Mouse (Mus musculus): ENCODE results near the gene Sfxn3. TPM values are rescaled to one million over a fixed set of nuclear protein-coding genes. Genes with fewer than 3 reads are reported as not detected.

Sfxn3 gene
- polyA plus RNA-seq, 1 experiment from 2014 or later, result 16.5 TPM

GRCm38 (mm10) chr19:45048644-45049365 lies 1.5 kb downstream of the Sfxn3 start:
- Histone ChIP-seq H3K9ac (ENCODE audit: low read depth, low read length) (peak overlapping the region; percentile 73; the same call in 1 of the 2 replicates), H3K27ac (ENCODE audit: low read length) (peak overlapping the region; percentile 92), H3K4me1 (ENCODE audit: control insufficient read depth, insufficient read depth, low read length) (peaks cover 16% of the 10 kb centered on the region), H3K4me3 (ENCODE audit: low read length) (peak overlapping the region; percentile 52), H3K27me3 (replicated peaks; ENCODE audit: control insufficient read depth, insufficient read depth, low read length) (no peaks in the 10 kb centered on the region), H3K9me3 (ENCODE audit: control insufficient read depth, low read length) (no peaks in the 10 kb centered on the region), H3K4me2 (ENCODE audit: low read depth, low read length) (peak overlapping the region; percentile 91), H3K36me3 (ENCODE audit: control insufficient read depth, insufficient read depth, low read length) (no peaks in the 10 kb centered on the region)
- ATAC-seq, result no peak
- 70% methylated on average over 12 of the region's 12 CpGs for WGBS

GRCm38 (mm10) chr19:45049523-45049922 lies 2.2 kb downstream of the Sfxn3 start:
- WGBS, result 79% methylated on average over 9 of the region's 9 CpGs
- Histone ChIP-seq H3K27me3 (replicated peaks; ENCODE audit: control insufficient read depth, insufficient read depth, low read length) (no peaks in the 10 kb centered on the region), H3K4me2 (ENCODE audit: low read depth, low read length) (no peak overlapping the region), H3K4me1 (ENCODE audit: control insufficient read depth, insufficient read depth, low read length) (peaks cover 16% of the 10 kb centered on the region), H3K9ac (ENCODE audit: low read depth, low read length) (peak overlapping the region; percentile 23; the same call in 1 of the 2 replicates), H3K27ac (ENCODE audit: low read length) (no peak overlapping the region), H3K4me3 (ENCODE audit: low read length) (no peak overlapping the region), H3K36me3 (ENCODE audit: control insufficient read depth, insufficient read depth, low read length) (no peaks in the 10 kb centered on the region), H3K9me3 (ENCODE audit: control insufficient read depth, low read length) (no peaks in the 10 kb centered on the region)
- ATAC-seq, result no peak

GRCm38 (mm10) chr19:45053451-45053850 lies 6.1 kb downstream of the Sfxn3 start:
- Histone ChIP-seq H3K27ac (ENCODE audit: low read length) (no peak overlapping the region), H3K4me2 (ENCODE audit: low read depth, low read length) (no peak overlapping the region), H3K36me3 (ENCODE audit: control insufficient read depth, insufficient read depth, low read length) (no peaks in the 10 kb centered on the region), H3K27me3 (replicated peaks; ENCODE audit: control insufficient read depth, insufficient read depth, low read length) (no peaks in the 10 kb centered on the region), H3K4me1 (ENCODE audit: control insufficient read depth, insufficient read depth, low read length) (peaks cover 16% of the 10 kb centered on the region), H3K9ac (ENCODE audit: low read depth, low read length) (no peak overlapping the region), H3K4me3 (ENCODE audit: low read length) (no peak overlapping the region), H3K9me3 (ENCODE audit: control insufficient read depth, low read length) (no peaks in the 10 kb centered on the region)
- no peak for ATAC-seq
- WGBS, result 86% methylated on average over 8 of the region's 8 CpGs

GRCm38 (mm10) chr19:45054892-45055690 lies 7.8 kb downstream of the Sfxn3 start:
- H3K27ac ChIP-seq (ENCODE audit: low read length), result no peak overlapping the region
- 78% methylated on average over 6 of the region's 6 CpGs for WGBS
- no peaks in the 10 kb centered on the region for H3K36me3 ChIP-seq (ENCODE audit: control insufficient read depth, insufficient read depth, low read length)
- no peak overlapping the region for H3K9ac ChIP-seq (ENCODE audit: low read depth, low read length)
- no peak overlapping the region for H3K4me2 ChIP-seq (ENCODE audit: low read depth, low read length)
- peaks cover 20% of the 10 kb centered on the region for H3K4me1 ChIP-seq (ENCODE audit: control insufficient read depth, insufficient read depth, low read length)
- no peak overlapping the region for H3K4me3 ChIP-seq (ENCODE audit: low read length)
- ATAC-seq, result no peak
- H3K9me3 ChIP-seq (ENCODE audit: control insufficient read depth, low read length), result no peaks in the 10 kb centered on the region
- H3K27me3 ChIP-seq (replicated peaks; ENCODE audit: control insufficient read depth, insufficient read depth, low read length), result no peaks in the 10 kb centered on the region

- 48% methylated on average over 4 of the region's 4 CpGs for WGBS
- no peak overlapping the region for H3K4me2 ChIP-seq (ENCODE audit: low read depth, low read length)
- H3K9me3 ChIP-seq (ENCODE audit: control insufficient read depth, low read length), result no peaks in the 10 kb centered on the region
- H3K4me1 ChIP-seq (ENCODE audit: control insufficient read depth, insufficient read depth, low read length), result peaks cover 20% of the 10 kb centered on the region
- H3K27me3 ChIP-seq (replicated peaks; ENCODE audit: control insufficient read depth, insufficient read depth, low read length), result no peaks in the 10 kb centered on the region
- no peak overlapping the region for H3K4me3 ChIP-seq (ENCODE audit: low read length)
- no peak for ATAC-seq
- no peaks in the 10 kb centered on the region for H3K36me3 ChIP-seq (ENCODE audit: control insufficient read depth, insufficient read depth, low read length)
- H3K27ac ChIP-seq (ENCODE audit: low read length), result no peak overlapping the region
- no peak overlapping the region for H3K9ac ChIP-seq (ENCODE audit: low read depth, low read length)
These were observed 9.1 kb downstream of the Sfxn3 start for GRCm38 (mm10) chr19:45056364-45056763.

- H3K4me3 ChIP-seq (ENCODE audit: low read length), result peak overlapping the region; percentile 49
- H3K9me3 ChIP-seq (ENCODE audit: control insufficient read depth, low read length), result no peaks in the 10 kb centered on the region
- WGBS, result 66% methylated on average over 7 of the region's 7 CpGs
- H3K4me1 ChIP-seq (ENCODE audit: control insufficient read depth, insufficient read depth, low read length), result peaks cover 20% of the 10 kb centered on the region
- H3K27ac ChIP-seq (ENCODE audit: low read length), result peak overlapping the region; percentile 90
- no peaks in the 10 kb centered on the region for H3K36me3 ChIP-seq (ENCODE audit: control insufficient read depth, insufficient read depth, low read length)
- ATAC-seq, result no peak
- peak overlapping the region; percentile 71 for H3K9ac ChIP-seq (ENCODE audit: low read depth, low read length)
- peak overlapping the region; percentile 76 for H3K4me2 ChIP-seq (ENCODE audit: low read depth, low read length)
- no peaks in the 10 kb centered on the region for H3K27me3 ChIP-seq (replicated peaks; ENCODE audit: control insufficient read depth, insufficient read depth, low read length)
These were observed 9.8 kb downstream of the Sfxn3 start for GRCm38 (mm10) chr19:45056908-45057698.

GRCm38 (mm10) chr19:45057724-45058112 lies 10.4 kb downstream of the Sfxn3 start:
- peak overlapping the region; percentile 49 for H3K4me3 ChIP-seq (ENCODE audit: low read length)
- WGBS, result 35% methylated on average over 7 of the region's 7 CpGs
- 0 out of 2 replicates have a peak, but pooled peaks have one; percentile 1 for ATAC-seq
- no peaks in the 10 kb centered on the region for H3K9me3 ChIP-seq (ENCODE audit: control insufficient read depth, low read length)
- no peaks in the 10 kb centered on the region for H3K36me3 ChIP-seq (ENCODE audit: control insufficient read depth, insufficient read depth, low read length)
- H3K4me1 ChIP-seq (ENCODE audit: control insufficient read depth, insufficient read depth, low read length), result peaks cover 20% of the 10 kb centered on the region
- H3K27me3 ChIP-seq (replicated peaks; ENCODE audit: control insufficient read depth, insufficient read depth, low read length), result no peaks in the 10 kb centered on the region
- peak overlapping the region; percentile 76 for H3K4me2 ChIP-seq (ENCODE audit: low read depth, low read length)
- H3K9ac ChIP-seq (ENCODE audit: low read depth, low read length), result peak overlapping the region; percentile 71
- peak overlapping the region; percentile 90 for H3K27ac ChIP-seq (ENCODE audit: low read length)

- ATAC-seq, result peak; percentile 92
- H3K4me1 ChIP-seq (ENCODE audit: control insufficient read depth, insufficient read depth, low read length), result peaks cover 20% of the 10 kb centered on the region
- H3K9me3 ChIP-seq (ENCODE audit: control insufficient read depth, low read length), result no peaks in the 10 kb centered on the region
- H3K4me3 ChIP-seq (ENCODE audit: low read length), result peak overlapping the region; percentile 49
- H3K27me3 ChIP-seq (replicated peaks; ENCODE audit: control insufficient read depth, insufficient read depth, low read length), result no peaks in the 10 kb centered on the region
- H3K36me3 ChIP-seq (ENCODE audit: control insufficient read depth, insufficient read depth, low read length), result no peaks in the 10 kb centered on the region
- peak overlapping the region; percentile 76 for H3K4me2 ChIP-seq (ENCODE audit: low read depth, low read length)
- H3K27ac ChIP-seq (ENCODE audit: low read length), result peak overlapping the region; percentile 90
- H3K9ac ChIP-seq (ENCODE audit: low read depth, low read length), result peak overlapping the region; percentile 71
- WGBS, result under 1% methylated on average over 34 of the region's 34 CpGs
These were observed 11.0 kb downstream of the Sfxn3 start for GRCm38 (mm10) chr19:45058113-45058839.

All from intestine, embryonic 16.5 days (tissue).